Mouse (Mus musculus) urinary bladder, postnatal 36 days (tissue): ENCODE results near the gene Rbm3.

Source experiments
- DNase-seq, 2 experiments: peaks; one replicate each; pipeline ENCODE4 v3.0.0; 2022; ENCODE audit warnings: low spot score in 2 of 2, mixed read lengths in 1 of 2

Rbm3 gene

DNA sequence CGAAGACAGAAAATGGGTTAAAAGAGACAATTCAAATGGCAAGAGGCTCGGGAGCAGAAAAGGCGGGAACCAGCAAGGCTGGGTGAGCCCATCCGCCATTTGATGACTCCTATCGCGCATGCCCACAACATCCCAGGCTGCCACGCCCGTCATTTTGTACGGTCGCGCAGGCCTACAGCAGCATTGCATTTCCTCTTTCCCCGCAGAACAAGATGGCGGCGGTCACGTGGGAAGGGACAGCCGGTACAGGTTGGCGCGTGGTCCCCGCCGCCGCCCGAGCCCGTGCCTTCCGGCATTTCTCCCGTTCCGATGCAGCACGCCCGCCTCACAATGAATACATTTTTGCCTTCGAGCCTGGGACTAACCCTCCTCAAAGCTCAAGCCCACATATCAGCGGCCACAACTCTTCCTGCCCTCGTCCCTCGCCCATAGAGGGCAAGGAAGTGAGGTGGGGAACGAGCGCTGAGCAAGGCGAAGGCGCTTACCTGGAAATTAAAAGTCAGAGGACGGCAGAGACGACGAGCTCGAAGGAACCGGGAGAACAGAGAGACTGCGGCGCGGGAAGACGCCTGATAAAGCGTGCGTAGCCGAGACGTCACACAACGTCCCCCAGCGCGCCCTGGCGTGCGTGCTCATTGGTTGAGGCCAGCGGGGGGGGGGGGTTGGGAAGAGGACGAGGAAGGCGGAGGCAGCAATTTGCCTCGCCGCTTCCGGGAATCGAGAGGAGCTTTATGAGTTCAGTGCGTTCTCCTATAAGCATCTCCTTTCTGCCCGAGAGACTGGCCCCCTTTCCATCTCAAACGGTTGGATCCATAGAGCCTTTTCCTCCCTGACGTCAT, at the start of gene Rbm3:
Gene Rbm3, minus strand, starts transcription at position 728 of the 839 bp plus-strand sequence.
- peak; percentile 70 to 85 for DNase-seq

DNA sequence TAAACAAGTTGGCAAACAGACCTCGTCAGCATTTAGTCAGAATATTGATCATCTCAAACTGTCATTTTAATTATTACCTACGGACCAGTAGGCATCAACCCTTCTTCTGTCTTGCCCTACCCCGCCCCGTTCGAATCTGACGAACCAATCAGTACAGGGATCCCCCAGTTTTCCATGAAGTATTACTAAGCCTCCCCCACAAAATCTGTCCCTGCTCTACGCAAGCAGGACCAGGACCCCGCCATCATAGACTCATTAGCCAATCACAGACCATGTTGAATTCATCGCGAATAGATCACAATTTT, 47.7 kb upstream of the Rbm3 start, which contains the start of gene Ebp:
Gene Ebp, minus strand, starts transcription at position 94 of the 305 bp plus-strand sequence.
- no peak for DNase-seq

GRCm38 (mm10) chrX:8192640-8193418, 47.1 kb upstream of the Rbm3 start:
- DNase-seq = peak; percentile 68 to 79

GRCm38 (mm10) chrX:8192126-8192639, 46.5 kb upstream of the Rbm3 start:
- DNase-seq = no peak

GRCm38 (mm10) chrX:8182871-8183540, 37.3 kb upstream of the Rbm3 start:
- DNase-seq = no peak

DNA sequence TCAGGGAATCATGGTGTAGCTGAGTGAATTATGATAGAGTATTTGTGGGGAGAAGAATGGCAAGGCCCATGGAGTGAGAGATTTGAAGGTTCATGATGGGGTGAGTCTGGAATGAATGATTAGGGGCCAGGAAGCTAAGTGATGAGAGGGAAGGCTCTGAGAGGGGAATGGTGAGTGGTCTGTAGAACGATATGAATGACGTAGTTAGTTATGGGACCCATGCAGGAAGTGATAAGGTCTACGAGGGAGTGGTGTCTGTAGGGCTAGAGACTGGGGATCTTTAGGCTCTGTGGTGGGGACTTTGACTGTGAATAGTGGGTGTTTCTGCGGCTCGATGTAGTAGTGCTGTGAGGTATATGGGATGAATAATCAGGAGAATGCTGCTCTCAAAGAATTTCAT, 34.0 kb upstream of the Rbm3 start:
- DNase-seq = no peak

DNA sequence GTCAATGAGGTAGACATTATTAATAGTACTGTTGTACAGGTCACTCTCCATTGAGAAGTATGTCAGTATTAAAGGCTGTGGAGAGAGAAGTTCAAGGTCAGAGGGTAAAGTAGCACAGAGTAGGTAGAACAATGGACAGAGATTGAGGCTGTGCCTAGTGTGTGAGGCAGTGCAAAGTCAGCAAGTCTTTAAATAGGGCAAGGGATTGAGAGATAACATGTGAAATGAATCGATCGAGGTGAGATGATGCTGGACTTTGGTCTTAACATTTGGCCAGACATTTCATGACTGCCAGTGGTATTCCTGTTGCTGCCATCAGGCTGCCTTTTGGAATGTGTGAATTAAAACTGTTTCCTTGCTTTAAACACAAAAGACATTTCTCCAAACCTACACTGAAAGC, 33.2 kb upstream of the Rbm3 start:
- no peak for DNase-seq

DNA sequence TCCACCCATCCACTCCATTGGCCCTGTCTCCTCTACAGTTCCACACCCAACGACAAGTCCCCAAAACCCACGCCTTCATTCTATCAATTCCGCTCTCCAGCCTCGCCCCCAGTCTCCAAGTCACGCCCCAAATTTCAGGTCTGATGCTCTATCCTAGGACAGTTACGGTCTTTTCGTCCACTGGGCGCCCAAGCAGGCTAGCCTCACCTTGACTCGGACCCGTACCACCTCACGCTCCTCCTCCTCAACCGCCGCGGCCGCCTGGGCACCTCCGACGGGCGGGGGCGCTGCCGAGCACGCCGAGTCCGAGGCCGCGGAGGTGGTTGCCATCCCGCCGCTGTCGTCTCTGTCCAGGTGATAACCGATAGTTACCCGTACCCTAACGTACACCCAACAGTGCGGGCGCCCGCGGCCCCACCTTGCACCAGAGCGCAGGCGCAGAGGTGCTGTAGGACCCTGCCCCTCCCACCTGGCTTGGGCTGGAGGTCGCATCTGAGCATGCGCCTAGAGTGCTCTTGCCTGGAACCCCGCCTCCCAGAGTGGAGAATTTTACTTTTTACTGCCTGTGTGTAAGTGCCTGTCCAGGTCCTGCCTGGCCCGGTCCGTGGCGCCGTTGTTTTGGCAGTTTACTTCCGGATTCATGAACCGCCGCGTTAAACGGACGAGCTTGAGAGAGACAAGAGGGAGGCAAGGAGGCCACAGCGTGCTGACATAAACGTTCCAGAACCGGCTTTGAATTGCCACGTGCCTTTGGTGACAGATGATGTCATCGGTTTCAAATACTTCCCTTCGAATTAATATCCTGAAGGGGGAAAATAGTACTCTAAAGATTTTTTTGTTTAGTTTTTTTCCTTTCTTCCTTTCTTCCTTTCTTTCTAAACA, 30.1 kb upstream of the Rbm3 start, which contains the start of gene Tbc1d25:
Gene Tbc1d25, minus strand, starts transcription at position 678 of the 882 bp plus-strand sequence.
- peak; percentile 77 to 86 for DNase-seq

DNA sequence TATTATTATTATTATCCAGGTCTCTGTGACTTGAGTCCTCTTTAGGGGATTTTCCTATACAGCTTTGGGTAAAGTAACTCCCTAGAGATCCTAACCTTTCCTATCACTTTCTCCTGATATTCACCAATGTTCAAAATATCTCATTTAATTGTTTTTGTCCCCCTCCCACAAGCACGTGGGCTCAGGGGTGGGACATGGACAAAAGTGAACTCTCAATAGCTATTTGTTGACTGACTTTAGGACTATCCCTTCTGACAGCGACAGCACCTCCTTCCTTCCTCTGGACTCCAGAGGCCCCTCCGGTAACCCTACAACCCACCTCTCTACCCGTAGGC, 29.5 kb upstream of the Rbm3 start:
- DNase-seq = no peak

GRCm38 (mm10) chrX:8167716-8168647, 22.3 kb upstream of the Rbm3 start:
- no peak for DNase-seq

GRCm38 (mm10) chrX:8164471-8164870, 18.8 kb upstream of the Rbm3 start:
- no peak for DNase-seq

DNA sequence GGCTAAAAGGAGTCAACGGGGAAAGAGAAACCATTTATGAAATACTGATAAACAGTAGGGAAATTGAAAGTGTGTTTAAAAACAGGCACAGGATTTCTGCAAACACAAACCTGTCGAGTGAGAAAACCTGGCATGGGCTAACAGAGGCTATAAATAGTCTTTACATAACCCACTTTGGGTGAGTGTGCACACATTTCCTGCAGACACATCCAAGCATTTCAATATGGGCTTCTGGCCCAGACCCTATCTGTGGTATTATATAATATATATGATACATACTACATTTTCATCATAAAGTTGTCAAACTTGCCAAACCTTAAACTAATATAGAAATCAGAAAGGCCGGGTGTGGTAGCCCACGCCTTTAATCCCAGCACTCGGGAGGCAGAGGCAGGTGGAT, 17.4 kb upstream of the Rbm3 start:
- DNase-seq = no peak

DNA sequence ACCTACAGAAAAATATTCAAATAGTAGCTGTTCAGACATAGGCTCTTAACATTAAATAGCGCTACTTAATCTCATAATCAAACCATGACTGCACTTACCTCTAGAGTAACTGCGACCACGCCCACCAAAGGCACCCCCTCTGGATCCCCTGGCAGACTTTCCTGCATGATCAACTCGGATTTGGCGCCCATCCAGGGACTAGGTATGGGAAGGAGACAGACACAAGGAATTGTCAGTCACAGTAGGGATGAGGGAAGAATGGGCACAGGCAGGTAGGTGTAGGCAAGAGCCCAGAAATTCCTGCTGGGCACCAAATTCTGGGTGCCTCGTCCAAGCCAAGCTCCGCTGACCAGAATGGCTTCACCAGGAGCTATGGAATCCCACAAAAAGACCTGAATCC, 1.9 kb downstream of the Rbm3 start:
- DNase-seq = no peak

- DNase-seq = no peak
These were observed 2.7 kb downstream of the Rbm3 start for GRCm38 (mm10) chrX:8142948-8143347.

DNA sequence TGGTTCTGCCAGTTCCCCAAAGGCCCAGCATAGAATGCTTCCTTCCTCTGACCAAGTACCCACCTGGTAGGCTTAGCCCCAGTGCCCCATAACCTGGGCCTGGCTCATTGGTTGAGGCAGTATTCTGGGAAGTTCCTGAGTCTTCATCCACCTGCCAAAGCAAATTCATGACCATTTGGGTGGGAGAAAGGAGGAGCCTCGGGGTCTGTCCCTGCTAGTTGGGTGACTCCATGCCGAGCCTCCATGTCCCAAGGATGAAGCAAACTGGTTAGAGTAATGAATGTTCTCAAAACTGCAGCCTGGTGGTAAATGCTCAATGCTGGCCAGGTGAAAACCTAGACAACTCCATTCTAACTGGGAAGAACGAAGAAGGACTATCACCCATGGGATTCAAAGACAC, 4.6 kb downstream of the Rbm3 start:
- DNase-seq = no peak

- no peak for DNase-seq
These were observed 5.2 kb downstream of the Rbm3 start for GRCm38 (mm10) chrX:8140446-8140845.

DNA sequence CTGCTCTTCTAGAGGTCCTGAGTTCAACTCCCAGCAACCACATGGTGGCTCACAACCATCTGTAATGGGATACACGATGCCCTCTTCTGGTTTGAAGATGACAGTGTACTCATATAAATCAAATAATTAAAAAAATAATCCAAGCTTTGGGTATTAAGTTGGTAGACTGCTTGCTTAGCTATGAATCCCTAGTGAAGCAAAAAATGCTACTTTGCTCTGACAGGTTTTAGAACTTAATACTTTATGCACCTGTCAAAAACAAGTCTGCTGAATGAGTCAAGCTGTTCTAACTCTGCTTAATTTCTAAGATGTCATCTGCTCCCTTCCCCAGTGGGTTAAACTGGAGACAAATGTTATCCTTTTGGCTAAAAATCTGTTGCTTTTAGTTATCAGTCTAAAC, 6.2 kb downstream of the Rbm3 start:
- no peak for DNase-seq

- DNase-seq = no peak
These were observed 9.8 kb downstream of the Rbm3 start for GRCm38 (mm10) chrX:8135886-8136285.

- peak; percentile 70 to 89 for DNase-seq
These were observed 13.4 kb downstream of the Rbm3 start, which contains the start of gene Wdr13 for GRCm38 (mm10) chrX:8132017-8132976. Gene Wdr13, minus strand, starts transcription at chrX:8132892.
